Mouse (Mus musculus): ENCODE data around the gene Mrpl21.

Mrpl21 gene

DNA sequence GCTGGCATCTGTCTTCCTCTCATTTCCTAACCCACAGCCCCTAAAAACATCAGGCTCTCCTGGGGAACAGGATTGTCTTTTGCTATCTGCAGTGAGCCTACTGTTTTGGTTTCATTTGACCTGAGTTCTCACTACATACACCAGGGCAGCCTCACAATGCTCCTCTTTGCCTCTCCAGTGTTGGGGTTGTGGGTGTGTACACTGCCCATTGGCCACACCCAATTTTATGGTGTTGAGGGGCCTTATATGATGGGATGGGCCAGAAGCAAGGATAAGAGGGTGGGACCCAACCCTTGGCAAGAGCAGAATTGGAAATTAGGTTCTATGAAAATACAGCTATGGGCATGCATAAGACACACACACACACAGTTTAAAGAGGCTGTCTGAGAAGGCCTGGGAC is 14.3 kb downstream of the Mrpl21 start:
- in situ Hi-C loops (cut with MboI, MseI), result no loop called here

DNA sequence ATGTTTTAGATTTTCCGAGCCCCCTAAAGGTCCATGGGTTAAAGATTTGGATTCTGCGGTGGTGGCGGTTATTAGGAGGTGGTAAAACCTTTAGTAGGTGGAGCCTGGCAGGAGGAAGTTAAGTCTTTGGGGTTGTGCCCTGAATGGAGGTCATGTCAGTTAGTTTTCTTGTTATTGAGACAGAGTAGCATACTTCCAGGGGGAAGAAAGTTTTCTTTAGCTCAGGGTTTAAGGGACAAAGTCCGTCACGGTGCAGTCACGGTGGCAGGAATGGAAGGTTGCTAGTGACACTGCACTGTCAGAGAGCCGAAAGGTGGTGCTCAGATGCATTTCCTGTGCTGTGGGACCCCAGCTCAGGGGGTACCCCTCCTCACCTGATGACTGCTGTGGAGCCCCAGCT is 15.1 kb downstream of the Mrpl21 start:
- in situ Hi-C loops (cut with MboI, MseI), result no loop called here

DNA sequence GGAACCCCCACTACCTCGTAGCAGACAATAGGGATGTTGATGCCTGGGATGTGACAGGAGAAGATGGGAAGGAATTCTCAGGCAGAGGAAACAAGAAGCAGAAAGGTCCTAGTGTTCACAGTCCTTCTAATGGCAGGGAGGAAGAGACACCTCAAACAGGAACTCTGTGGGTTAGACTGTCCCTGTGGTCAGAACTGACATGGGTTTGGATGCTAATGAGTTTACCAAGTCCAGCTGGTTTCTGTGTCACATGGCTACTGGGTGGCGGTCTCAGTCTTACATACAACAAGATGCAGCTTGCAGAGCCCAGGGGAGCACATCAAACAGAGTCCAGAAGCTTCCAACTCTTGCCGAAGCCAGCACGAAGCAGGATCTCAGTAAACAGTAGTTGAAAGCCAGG is 21.3 kb downstream of the Mrpl21 start:
- in situ Hi-C loops (cut with MboI, MseI), result no loop called here

DNA sequence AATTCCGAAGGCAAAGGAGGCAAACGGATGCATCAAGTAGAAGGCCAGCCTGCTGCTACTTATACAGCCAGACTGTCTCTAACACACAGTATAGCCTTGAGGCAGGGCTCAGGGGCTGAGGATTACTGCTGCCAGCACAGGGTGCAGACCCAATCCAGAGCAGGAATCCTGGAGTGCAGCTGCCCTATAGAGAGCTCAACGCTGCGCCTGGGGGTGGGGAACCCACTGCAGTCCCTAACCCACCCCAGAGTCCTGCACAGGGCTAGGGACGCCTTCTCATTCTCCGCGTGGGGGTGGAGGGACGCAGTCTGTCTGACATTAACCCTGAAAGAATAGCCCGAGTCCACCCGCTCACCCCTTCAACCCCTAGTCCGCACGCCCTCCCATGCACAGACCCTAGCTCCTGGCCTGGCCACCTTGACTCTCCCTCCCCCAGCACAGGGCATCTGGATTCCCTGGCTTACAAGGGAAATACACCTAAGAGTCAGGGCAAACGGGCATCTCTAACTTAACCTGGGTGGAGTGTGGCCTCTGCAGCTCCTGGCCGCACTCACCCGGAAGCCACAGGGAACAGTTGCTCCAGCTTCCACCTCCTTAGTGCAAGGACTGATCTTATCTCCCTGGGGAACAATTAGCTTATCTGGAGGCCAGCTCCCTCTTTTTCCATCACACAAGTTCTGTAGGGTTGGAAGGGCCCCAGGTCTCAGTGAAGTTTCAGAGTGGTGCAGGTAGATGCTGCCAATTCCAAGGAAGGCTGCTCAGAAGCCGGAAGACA is 24.7 kb downstream of the Mrpl21 start:
- in situ Hi-C loops (cut with MboI, MseI), result no loop called here

DNA sequence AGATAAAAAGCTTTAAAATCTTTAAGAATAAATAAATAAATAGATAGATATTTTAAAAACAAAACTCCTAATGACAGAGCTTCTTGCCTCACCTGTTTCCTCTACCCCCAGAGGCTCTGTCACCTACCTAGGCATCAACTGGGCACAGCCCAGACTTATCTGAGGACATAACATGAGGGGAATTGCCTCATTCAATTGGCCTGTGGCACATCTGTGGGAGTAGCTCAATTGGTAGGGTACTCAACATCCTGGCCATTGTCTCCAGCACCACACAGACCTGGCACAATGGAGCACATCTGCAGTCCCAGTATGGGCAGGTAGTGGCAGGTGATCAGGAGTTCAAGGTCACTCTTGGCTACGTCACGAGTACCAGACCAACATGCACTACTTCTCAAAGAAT is 36.6 kb downstream of the Mrpl21 start:
- in situ Hi-C loops (cut with MboI, MseI), result loop anchor here in 1 of 2 experiments (10.0 kb wide), 1 partner anchor 125 kb away; no protein-coding TSS in a partner anchor

DNA sequence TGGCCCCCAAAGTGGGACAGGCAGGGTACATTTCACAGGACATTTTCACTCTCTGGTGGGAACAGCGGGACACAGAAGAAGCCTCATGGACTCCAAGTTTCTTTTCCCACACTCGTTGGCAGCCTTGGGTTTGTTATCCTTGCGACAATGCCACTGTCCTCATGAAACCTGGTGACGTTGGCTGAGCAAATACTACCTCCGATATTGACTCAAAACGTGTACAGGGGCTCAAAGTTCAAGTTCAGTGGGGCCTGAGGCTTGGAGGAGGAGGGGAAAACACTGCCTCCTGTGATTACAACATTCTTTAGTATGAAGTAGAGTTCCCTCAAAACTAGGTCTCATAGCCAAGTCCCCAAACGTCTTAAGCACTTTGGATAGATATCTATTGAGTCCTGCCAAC is 37.4 kb downstream of the Mrpl21 start:
- in situ Hi-C loops (cut with MboI, MseI), result no loop called here

DNA sequence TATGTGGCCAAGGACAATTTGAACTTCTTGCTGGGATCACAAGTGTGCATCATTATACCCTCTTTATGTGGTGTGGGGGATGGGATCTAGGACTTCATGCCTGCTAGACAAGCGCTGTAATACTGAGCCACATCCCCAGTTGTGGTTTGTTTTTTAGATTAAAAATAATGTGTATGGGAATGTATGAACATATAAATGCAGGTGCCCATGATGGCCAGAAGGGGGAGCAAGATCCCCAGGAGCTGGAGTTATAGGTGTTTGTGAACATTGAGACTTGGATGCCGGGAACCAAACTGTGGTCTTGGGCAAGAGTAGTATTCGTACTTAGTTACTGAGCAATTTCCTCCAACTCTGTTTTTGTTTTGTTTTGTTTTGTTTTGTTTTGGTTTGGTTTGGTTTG is 38.1 kb downstream of the Mrpl21 start:
- in situ Hi-C loops (cut with MboI, MseI), result no loop called here

DNA sequence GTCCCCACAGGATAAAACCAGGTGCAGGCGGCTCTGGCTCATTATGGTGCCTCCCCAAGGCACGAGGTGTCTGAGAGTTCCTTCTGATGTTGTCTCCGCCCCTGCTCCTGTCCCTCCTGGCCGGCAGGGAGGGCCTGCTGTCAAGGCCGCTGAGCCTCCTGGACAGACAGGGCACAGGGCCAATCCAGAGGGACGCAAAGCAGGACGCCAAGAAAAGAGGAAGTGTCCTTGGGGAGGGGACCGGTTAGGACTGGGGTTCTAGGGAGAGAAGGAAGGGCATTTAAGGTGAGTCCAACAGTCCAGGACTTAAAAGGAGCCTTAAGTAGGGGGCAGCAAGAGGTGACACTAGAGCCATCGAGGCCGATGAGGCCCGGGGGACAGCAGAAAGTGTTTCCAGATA is 38.9 kb downstream of the Mrpl21 start:
- in situ Hi-C loops (cut with MboI, MseI), result no loop called here

DNA sequence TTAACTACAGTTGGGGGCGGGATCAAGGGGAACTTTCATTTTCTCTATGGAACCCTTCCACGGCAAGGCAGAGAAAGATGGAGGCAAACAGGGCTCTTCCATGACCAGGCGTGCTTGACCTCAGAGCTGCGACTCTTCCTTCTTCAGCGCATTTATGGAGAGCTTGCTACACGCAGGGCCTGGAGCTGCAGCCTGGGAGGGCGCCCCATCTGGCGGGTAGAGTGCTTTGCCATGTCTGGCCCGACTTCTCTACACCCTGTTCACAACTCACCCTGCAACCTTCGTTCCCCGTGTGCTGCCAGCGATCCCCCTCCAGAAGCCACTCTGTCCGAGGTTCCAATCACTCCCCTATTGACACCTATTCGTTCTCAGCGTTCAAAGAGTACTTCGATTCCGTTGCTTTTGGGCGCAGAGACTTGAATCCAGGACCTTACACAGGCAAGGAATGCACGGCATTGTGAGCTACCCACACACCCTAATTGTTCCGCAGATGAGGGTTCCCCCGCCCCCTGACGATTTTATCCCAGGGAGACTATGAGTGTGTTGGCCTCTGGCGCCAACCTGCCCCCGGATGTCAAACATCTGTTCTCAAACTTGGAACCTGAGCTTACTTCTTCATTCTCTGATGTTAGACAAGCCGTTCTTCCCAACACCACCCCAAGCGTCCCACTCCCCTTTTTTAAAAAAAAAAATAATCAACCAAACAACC is 39.7 kb downstream of the Mrpl21 start, which contains the start of gene Cpt1a:
Gene Cpt1a (plus strand): TSS at position 74 of the 709 bp plus-strand sequence.
- in situ Hi-C loops (cut with MboI, MseI), result no loop called here

DNA sequence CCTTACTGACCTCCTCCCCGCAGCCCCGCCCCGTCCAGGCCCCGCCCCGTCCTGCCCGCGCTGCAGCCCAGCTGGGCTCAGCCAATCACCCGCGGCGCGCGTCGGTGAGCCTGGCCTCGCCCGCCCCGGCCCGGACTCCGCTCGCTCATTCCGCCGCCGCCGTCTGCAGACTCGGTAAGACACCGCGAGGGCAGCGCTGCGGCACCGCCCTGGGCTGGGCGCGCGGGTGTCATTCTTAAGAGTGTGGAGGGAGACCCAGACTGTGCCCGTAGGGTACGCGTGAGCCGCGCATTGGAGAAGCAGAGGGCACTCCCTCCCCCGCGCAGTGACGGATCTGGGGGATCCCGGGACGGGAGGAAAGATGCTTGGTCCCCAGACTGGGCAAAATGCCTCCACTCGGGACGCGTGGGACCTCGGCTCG is 40.5 kb downstream of the Mrpl21 start:
- in situ Hi-C loops (cut with MboI, MseI), result no loop called here

DNA sequence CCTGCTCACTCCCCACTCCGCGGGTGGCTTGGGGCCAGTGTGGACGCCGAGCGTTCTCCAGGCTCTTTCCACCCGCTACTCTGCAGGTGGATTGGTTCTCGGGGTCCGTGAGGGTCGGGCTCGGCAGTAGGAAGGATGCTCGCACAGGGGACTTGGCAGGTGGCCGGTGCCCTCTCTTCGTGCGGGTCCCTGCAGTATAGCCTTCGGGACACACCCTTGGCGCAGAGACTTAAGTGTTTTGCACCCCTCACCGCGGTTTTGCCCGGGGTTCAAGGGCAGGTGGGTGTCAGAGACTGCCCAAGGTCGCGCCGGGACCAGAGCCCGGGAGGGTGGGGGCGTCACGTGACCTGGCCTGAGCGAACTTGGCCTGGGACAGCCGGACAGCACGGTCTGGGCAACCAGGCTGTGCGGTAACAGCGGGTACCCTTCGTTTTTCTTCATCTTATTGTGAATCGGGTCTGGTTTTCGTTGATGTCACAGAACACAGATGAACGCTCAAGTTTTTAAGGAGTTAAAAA is 41.1 kb downstream of the Mrpl21 start:
- in situ Hi-C loops (cut with MboI, MseI), result no loop called here

DNA sequence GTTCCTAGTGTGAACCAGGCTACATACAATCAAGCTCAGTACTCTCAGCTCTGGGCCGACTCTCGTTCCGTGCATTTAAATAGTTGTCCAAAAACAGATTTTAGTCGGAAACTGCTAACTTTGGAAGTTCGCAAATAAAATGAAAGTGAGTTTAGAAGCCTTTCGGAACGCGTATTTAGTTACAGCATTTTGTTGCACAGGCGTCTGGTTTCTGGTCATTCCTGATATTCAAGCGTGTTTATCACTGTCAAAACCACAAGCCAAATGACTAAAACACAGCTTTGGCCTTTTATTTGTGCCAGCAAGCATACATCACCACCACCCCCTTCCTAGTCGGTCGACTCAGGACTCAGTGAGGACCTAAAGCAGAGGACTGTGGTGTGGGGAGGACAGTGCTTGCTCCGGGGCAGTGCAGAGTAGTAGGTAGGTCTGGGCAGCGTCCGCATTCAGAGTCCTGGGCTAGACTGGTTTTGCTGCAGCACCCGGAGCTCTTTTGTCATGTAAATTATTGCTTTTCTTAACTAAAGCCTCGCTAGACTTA is 41.6 kb downstream of the Mrpl21 start:
- in situ Hi-C loops (cut with MboI, MseI), result no loop called here

DNA sequence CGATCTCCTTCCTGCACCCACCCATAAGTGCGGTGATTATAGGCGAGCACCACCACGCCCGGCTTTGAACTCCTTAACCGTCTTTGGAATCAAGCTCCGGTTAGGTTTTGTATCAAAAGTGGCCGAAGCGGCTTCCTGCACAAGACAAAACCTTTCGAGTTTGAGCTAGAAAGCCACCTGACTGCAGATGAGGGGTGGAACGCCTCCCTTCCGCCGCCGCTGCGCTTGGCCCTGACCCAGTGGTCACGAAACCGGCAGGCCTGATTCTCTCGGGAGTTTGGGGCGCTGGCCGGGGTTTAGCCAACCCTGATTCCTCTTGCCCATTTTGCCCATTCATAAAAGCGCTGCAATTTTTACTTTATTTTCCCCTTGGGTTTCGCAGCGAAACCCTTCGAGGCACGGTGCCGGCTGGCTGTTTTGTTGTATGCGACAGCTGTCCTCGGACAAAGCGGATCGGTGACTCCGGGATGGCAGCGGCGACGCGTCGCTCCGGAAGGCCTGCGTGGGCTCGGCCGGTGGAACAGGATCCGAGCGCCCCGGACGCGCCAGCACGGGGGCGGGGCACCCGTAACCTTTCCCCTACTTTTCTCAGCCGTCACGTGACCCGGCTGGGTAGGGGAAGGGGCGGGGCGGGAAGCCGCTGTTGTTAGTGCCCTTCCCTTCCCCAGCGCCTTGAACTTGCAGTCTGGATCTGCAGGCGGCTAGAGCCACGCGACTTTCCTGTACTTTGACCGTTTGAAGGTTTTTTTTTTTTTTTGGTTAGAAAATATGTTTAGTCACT is 42.4 kb downstream of the Mrpl21 start:
- in situ Hi-C loops (cut with MboI, MseI), result no loop called here

DNA sequence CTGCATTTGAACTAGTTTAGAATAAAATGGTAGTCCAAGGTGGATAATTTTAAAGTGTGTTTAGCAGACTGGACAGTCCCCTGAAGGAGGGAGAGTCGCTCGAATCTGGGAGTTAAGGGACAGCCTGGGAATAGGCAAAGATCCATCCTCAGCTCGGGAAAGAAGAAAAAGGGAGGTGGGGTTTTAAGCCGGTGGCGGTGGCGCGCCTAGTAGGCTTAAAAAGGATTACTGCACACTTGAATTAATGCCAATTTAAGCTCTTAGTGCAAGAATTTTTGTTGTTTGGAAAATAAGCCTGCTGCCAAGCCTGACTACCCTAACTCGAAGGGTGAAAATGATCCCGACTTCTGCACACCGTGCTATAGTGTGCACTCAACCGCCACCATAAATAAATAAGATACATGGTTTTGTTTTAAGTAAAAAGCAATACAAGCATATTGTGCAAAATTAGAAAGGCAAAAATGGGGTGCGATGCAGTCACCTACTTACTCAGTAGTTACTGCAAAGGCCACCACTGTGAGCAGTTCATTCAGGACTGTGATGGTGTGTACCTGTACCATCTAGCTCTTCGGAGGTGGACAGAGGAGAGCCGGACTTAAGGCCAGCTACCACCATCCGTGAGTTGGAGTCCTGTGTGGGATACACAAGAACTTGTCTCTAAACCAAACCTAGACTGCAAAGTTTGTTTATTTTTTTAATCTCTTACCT is 43.2 kb downstream of the Mrpl21 start:
- in situ Hi-C loops (cut with MboI, MseI), result no loop called here

DNA sequence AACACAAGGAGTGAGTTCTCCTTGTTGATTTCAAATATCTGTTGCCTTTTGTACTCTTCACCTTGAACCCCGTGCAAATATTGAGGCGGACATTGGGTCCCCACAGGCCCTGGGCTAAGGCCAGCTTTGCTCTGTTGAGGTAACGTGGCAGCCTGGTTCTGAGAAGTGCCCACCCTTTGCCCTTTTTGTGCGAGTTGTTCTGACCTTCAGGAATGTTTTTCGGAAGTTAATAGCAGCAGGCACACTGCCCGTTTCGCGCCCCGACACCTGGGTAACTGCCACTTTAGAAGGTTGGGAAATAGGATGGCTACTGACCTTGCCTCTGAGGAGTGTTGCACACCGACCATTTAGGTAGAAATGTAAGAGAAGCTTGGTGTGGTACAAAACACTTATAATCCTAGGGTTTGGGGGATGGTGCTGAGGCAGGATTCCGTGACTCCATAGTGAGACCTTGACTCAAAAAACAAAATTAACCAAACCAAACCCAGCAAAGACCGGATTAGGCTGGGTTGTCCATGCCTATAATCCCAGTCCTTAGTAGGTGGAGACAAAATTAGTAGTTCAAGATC is 43.9 kb downstream of the Mrpl21 start:
- in situ Hi-C loops (cut with MboI, MseI), result no loop called here

DNA sequence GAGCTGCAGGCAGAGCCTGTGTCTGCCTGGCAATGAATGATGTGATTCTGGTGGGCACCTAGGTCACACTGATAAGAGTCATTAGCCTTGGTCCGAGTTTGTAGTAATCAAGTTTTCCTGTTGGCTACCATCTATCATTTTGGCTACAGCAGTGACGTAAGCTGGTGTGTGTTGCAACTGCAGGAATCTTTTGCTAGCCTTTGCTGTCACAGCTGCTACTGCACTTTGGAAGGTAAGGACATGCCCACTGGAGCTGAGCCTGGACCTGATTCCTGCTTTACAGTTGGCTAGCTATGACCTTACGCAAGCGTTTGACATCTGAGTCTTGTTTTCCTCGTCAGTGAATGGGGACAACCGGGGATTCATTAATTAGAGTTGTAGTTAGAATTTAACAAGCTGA is 50.5 kb downstream of the Mrpl21 start:
- in situ Hi-C loops (cut with MboI, MseI), result no loop called here

DNA sequence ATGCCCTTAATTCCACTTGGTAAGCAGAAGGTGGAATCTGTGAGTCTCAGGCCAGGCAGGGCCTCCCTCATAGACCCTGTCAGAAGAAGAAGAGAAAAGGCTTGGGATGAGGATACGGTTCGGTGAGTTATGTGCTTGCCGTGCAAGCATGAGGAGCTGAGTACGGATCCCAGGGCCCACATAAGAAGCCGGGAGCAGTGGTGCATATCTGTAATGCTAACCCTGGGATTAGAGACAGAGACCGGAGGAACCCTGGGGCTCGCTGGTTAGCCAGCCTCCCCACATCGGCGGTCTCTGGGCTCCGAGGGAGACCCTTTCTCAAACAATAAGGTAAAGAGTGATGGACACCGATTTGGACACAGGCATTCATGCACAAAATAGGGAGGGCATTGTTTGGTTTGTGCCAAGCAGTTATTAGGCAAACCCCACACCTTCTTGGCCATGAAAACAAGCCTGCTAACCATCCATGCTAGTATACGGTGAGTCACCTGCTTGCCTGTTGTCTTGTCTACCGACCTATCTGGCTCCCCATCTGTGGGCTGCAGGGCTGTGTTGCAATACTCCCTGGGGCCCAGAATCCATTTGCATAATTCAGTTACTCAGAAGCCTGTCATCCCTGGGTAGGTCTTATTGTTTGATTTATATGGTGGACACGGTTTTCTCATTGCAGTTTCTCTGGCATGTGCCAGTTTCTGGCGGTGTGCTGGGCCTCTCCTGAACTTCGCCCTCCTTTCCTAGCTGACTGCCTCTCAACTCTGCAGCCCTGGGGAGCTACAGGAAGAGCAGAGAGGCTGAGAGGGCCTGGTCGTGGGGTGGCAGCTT is 51.2 kb downstream of the Mrpl21 start:
- in situ Hi-C loops (cut with MboI, MseI), result no loop called here

DNA sequence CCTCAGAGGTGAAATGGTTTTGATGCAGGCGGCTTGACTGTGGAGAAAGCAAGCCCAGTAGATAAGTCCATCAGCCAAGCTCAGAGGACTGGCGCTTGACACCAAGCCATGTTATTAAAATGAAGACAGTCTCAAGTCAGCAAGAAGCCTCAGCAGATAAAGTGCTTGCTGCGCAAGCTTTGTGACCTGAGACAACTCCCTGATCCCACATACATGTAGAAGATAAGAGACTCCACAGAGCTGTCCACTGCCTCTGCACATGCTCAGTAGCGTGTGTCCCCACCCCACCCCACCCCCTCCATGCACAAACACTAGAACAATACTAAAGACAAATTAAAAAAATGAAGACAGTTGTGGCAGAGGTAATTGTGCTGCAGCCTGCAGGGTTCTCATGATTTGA is 51.8 kb downstream of the Mrpl21 start:
- in situ Hi-C loops (cut with MboI, MseI), result no loop called here

DNA sequence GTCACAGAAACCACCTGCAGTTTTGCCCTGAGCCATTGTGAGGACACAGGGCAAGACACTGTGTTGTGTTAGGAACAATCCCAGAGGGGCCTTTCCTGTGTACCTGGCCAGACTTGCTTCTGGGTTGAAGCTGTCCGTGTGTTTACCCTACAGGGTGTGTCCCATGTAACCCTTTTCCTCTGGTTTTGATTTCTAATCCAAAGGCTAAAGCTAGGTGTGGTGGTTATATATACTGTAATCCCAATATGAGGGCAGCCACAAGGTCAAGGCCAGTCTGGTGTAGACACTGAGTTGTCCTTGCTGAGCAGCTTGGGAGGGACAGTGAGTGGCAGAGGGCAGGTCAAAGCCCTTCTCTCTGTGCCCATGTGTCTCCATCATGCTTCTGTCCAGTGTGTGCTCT is 53.2 kb downstream of the Mrpl21 start:
- in situ Hi-C loops (cut with MboI, MseI), result no loop called here
